20 mouse cellular contexts compared by ENCODE assay signal in the genomic region with DNA sequence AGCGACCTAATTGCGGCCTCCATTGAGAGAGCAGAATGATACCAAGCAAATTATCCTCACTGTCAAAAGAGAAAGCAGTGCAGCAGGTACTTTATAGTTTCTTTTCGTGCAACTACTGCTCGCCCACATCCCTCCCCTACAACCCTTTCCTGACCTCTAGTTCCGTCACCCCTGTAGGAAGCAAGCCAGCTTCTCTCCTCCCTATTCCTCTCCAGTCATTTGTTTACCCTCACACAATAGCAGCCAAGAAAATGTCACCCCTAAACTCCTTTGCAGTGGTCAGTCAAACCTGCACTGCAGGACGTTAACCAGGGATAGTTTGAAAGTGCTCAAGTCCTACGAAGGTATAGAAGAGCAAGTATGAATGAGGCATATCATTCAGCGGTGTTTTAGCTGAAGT.
A peak's percentile ranks its signal among the peaks of the same experiment; 100 is the strongest.
DNase-seq lines count a peak whose midpoint lies in the region; ATAC-seq and TF ChIP-seq lines count a peak whose summit lies in the region.
"Had no signal": no experiment of that assay in that cellular context is flagged by ENCODE, and none has a peak within 500 bp of the region (broad histone marks: within the 10 kb centered on the region; RNA-seq: fewer than 3 reads in every experiment).

No protein-coding gene starts in this region.

- DNase-seq in heart, postnatal 4 days = no peak
- DNase-seq in lung, adult 2 months = no peak
- DNase-seq in retina, embryonic 14.5 days (ENCODE audit: low spot score) = peak; percentile 8
- DNase-seq in hindbrain, embryonic 10.5 days (ENCODE audit: low spot score) = no peak
- DNase-seq: B cell, adult 2 months; cerebellum, adult 8-10 months; gastrocnemius, postnatal 25 days; kidney, adult 8-10 months; kidney, postnatal 36 days; liver, embryonic 13.5 days; right cerebral cortex, adult 18-20 months; thymus, adult 18-20 months; thymus, postnatal 4 days had no signal

- H3K4me2 ChIP-seq in heart, embryonic 15.5 days = no peak overlapping the region
- peak overlapping the region; percentile 13; the same call in 1 of the 2 replicates for H3K4me2 ChIP-seq in lung, embryonic 15.5 days
- H3K4me2 ChIP-seq: embryonic facial prominence, embryonic 12.5 days; liver, embryonic 13.5 days had no signal

- H3K9ac ChIP-seq in heart, embryonic 15.5 days = no peak overlapping the region
- H3K9ac ChIP-seq in lung, embryonic 15.5 days = no peak overlapping the region
- H3K9ac ChIP-seq: embryonic facial prominence, embryonic 12.5 days; liver, embryonic 13.5 days had no signal

- no peak for ATAC-seq in heart, embryonic 15.5 days (replicated peaks; ENCODE audit: insufficient number of reproducible peaks, insufficient read depth, low FRiP score, low read depth)
- no peak for ATAC-seq in lung, embryonic 15.5 days (ENCODE audit: borderline replicate concordance, extremely low read depth, low FRiP score, low TSS enrichment)
- no peak for ATAC-seq in frontal cortex, adult (ENCODE audit: low TSS enrichment)
- ATAC-seq: forebrain, embryonic 14.5 days had no signal

- H3K27ac ChIP-seq in heart, embryonic 15.5 days = 0 out of 2 replicates have a peak overlapping the region, but pooled peaks have one; percentile 27
- no peak overlapping the region for H3K27ac ChIP-seq in lung, embryonic 15.5 days
- H3K27ac ChIP-seq in hindbrain, embryonic 10.5 days = no peak overlapping the region
- H3K27ac ChIP-seq: embryonic facial prominence, embryonic 12.5 days; liver, embryonic 13.5 days; macrophage; midbrain, embryonic 10.5 days had no signal

- 42% methylated on average over 8 of the region's 8 CpGs for WGBS in heart, embryonic 15.5 days
- WGBS in lung, embryonic 15.5 days = 37% methylated on average over 8 of the region's 8 CpGs
- 40% methylated on average over 8 of the region's 8 CpGs for WGBS in lung, adult 2 months
- 67% methylated on average over 8 of the region's 8 CpGs for WGBS in hindbrain, embryonic 10.5 days

- H3K9me3 ChIP-seq in heart, embryonic 15.5 days (replicated peaks) = no peaks in the 10 kb centered on the region
- H3K9me3 ChIP-seq in lung, embryonic 15.5 days = no peaks in the 10 kb centered on the region
- H3K9me3 ChIP-seq in hindbrain, embryonic 10.5 days = no peaks in the 10 kb centered on the region
- H3K9me3 ChIP-seq: embryonic facial prominence, embryonic 12.5 days; liver, embryonic 13.5 days; midbrain, embryonic 10.5 days had no signal

- H3K36me3 ChIP-seq in heart, embryonic 15.5 days = no peaks in the 10 kb centered on the region
- no peaks in the 10 kb centered on the region for H3K36me3 ChIP-seq in lung, embryonic 15.5 days
- no peaks in the 10 kb centered on the region for H3K36me3 ChIP-seq in hindbrain, embryonic 10.5 days
- H3K36me3 ChIP-seq: embryonic facial prominence, embryonic 12.5 days; liver, embryonic 13.5 days; midbrain, embryonic 10.5 days had no signal

- no peak for TF ChIP-seq POLR2A in lung, adult 2 months (IDR thresholded peaks at IDR 0.05; ENCODE audit: borderline replicate concordance, extremely low read depth, low read depth, low read length)

- H3K4me1 ChIP-seq in heart, embryonic 15.5 days (replicated peaks) = peaks cover 9% of the 10 kb centered on the region
- H3K4me1 ChIP-seq in lung, embryonic 15.5 days = peaks cover 6% of the 10 kb centered on the region
- peaks cover 3% of the 10 kb centered on the region for H3K4me1 ChIP-seq in lung, adult 2 months (ENCODE audit: control insufficient read depth, insufficient read depth, low read length)
- 0 out of 2 replicates have a peak, but pooled peaks cover 2% of the 10 kb centered on the region for H3K4me1 ChIP-seq in hindbrain, embryonic 10.5 days (replicated peaks)
- H3K4me1 ChIP-seq: liver, embryonic 13.5 days; midbrain, embryonic 10.5 days had no signal

- H3K4me3 ChIP-seq in heart, embryonic 15.5 days = no peak overlapping the region
- H3K4me3 ChIP-seq in lung, embryonic 15.5 days = no peak overlapping the region
- no peak overlapping the region for H3K4me3 ChIP-seq in lung, adult 2 months (replicated peaks; ENCODE audit: extremely low read depth, low read depth, low read length)
- no peak overlapping the region for H3K4me3 ChIP-seq in hindbrain, embryonic 10.5 days
- H3K4me3 ChIP-seq: embryonic facial prominence, embryonic 12.5 days; liver, embryonic 13.5 days; midbrain, embryonic 10.5 days had no signal

- TF ChIP-seq CTCF in lung, adult 2 months (IDR thresholded peaks at IDR 0.05; ENCODE audit: insufficient read depth, low read length) = no peak

- no peaks in the 10 kb centered on the region for H3K27me3 ChIP-seq in heart, embryonic 15.5 days
- H3K27me3 ChIP-seq in lung, embryonic 15.5 days = no peaks in the 10 kb centered on the region
- no peaks in the 10 kb centered on the region for H3K27me3 ChIP-seq in hindbrain, embryonic 10.5 days (ENCODE audit: insufficient read depth, poor library complexity, severe bottlenecking)
- H3K27me3 ChIP-seq: embryonic facial prominence, embryonic 12.5 days; liver, embryonic 13.5 days had no signal
